Comparison of ENCODE assay signal across 28 mouse cellular contexts in genomic region chr8:79945501-79946076, GRCm38 (mm10).
DNase-seq lines count a peak whose midpoint lies in the region; ATAC-seq and TF ChIP-seq lines count a peak whose summit lies in the region.
"Had no signal": no experiment of that assay in that cellular context is flagged by ENCODE, and none has a peak within 500 bp of the region (broad histone marks: within the 10 kb centered on the region; RNA-seq: fewer than 3 reads in every experiment).

No protein-coding gene starts in this region.

- no peaks in the 10 kb centered on the region for H3K79me2 ChIP-seq in MEL (ENCODE audit: control insufficient read depth, insufficient read depth, low read length, poor library complexity)

- no peaks in the 10 kb centered on the region for H3K4me1 ChIP-seq in MEL (ENCODE audit: control insufficient read depth in 1 of 2, insufficient read depth in 2 of 2, low read length in 2 of 2)
- peaks cover 9% of the 10 kb centered on the region; the same call in 1 of the 2 replicates for H3K4me1 ChIP-seq in limb, embryonic 15.5 days
- no peaks in the 10 kb centered on the region for H3K4me1 ChIP-seq in forebrain, embryonic 10.5 days
- H3K4me1 ChIP-seq in intestine, embryonic 16.5 days (ENCODE audit: control insufficient read depth, insufficient read depth, low read length), result no peaks in the 10 kb centered on the region
- H3K4me1 ChIP-seq: embryonic facial prominence, embryonic 12.5 days; heart, embryonic 15.5 days; hindbrain, embryonic 15.5 days; liver, embryonic 13.5 days; midbrain, embryonic 10.5 days had no signal

- H3K9me3 ChIP-seq in MEL (replicated peaks; ENCODE audit: insufficient read depth, low read length), result no peaks in the 10 kb centered on the region
- H3K9me3 ChIP-seq in limb, embryonic 15.5 days, result no peaks in the 10 kb centered on the region
- H3K9me3 ChIP-seq in forebrain, embryonic 10.5 days, result no peaks in the 10 kb centered on the region
- H3K9me3 ChIP-seq in intestine, embryonic 16.5 days (ENCODE audit: control insufficient read depth, low read length), result no peaks in the 10 kb centered on the region
- H3K9me3 ChIP-seq: embryonic facial prominence, embryonic 12.5 days; heart, embryonic 15.5 days; hindbrain, embryonic 15.5 days; liver, embryonic 13.5 days; midbrain, embryonic 10.5 days had no signal

- 37% methylated on average over 9 of the region's 9 CpGs for WGBS in limb, embryonic 15.5 days
- 91% methylated on average over 9 of the region's 9 CpGs for WGBS in forebrain, embryonic 10.5 days
- WGBS in intestine, embryonic 16.5 days, result 67% methylated on average over 9 of the region's 9 CpGs

- TF ChIP-seq RAD21 in MEL (IDR thresholded peaks at IDR 0.05; ENCODE audit: low read depth, low read length), result no peak

- no peaks in the 10 kb centered on the region for H3K36me3 ChIP-seq in MEL (ENCODE audit: control insufficient read depth in 1 of 2, insufficient read depth in 2 of 2, low read length in 2 of 2)
- no peaks in the 10 kb centered on the region for H3K36me3 ChIP-seq in limb, embryonic 15.5 days
- H3K36me3 ChIP-seq in forebrain, embryonic 10.5 days (replicated peaks), result no peaks in the 10 kb centered on the region
- no peaks in the 10 kb centered on the region for H3K36me3 ChIP-seq in intestine, embryonic 16.5 days (ENCODE audit: control insufficient read depth, insufficient read depth, low read length)
- H3K36me3 ChIP-seq: embryonic facial prominence, embryonic 12.5 days; heart, embryonic 15.5 days; hindbrain, embryonic 15.5 days; liver, embryonic 13.5 days; midbrain, embryonic 10.5 days had no signal

- TF ChIP-seq EP300 in MEL (IDR thresholded peaks at IDR 0.05; ENCODE audit: low read depth in 1 of 2, low read length in 2 of 2), result no peak

- no peak overlapping the region for H3K9ac ChIP-seq in MEL (ENCODE audit: control insufficient read depth, low read depth, low read length, poor library complexity, severe bottlenecking)
- no peak overlapping the region for H3K9ac ChIP-seq in limb, embryonic 15.5 days
- H3K9ac ChIP-seq in intestine, embryonic 16.5 days (ENCODE audit: low read depth, low read length), result no peak overlapping the region
- H3K9ac ChIP-seq: embryonic facial prominence, embryonic 12.5 days; heart, embryonic 15.5 days; hindbrain, embryonic 15.5 days; liver, embryonic 13.5 days had no signal

- no peaks in the 10 kb centered on the region for H3K27me3 ChIP-seq in MEL (ENCODE audit: control insufficient read depth in 1 of 2, insufficient read depth in 2 of 2, low read length in 2 of 2)
- no peaks in the 10 kb centered on the region for H3K27me3 ChIP-seq in limb, embryonic 15.5 days
- H3K27me3 ChIP-seq in forebrain, embryonic 10.5 days (ENCODE audit: poor library complexity, severe bottlenecking), result no peaks in the 10 kb centered on the region
- no peaks in the 10 kb centered on the region for H3K27me3 ChIP-seq in intestine, embryonic 16.5 days (replicated peaks; ENCODE audit: control insufficient read depth, insufficient read depth, low read length)
- H3K27me3 ChIP-seq: embryonic facial prominence, embryonic 12.5 days; heart, embryonic 15.5 days; hindbrain, embryonic 15.5 days; liver, embryonic 13.5 days had no signal

- intact Hi-C loops in gastrocnemius, postnatal 36 days (cut with DNase I), result no loop called here

- H3K4me3 ChIP-seq in MEL (ENCODE audit: control insufficient read depth in 1 of 2, insufficient read depth in 1 of 2, low read depth in 2 of 2, low read length in 2 of 2), result peak overlapping the region; percentile 26 to 39; a peak in 3 of 4 replicates
- no peak overlapping the region for H3K4me3 ChIP-seq in limb, embryonic 15.5 days
- no peak overlapping the region for H3K4me3 ChIP-seq in forebrain, embryonic 10.5 days
- H3K4me3 ChIP-seq in intestine, embryonic 16.5 days (ENCODE audit: low read length), result no peak overlapping the region
- H3K4me3 ChIP-seq: embryonic facial prominence, embryonic 12.5 days; erythroblast, embryonic 14.5 days; heart, adult 2 months; heart, embryonic 15.5 days; hindbrain, embryonic 15.5 days; layer of hippocampus, adult 2 months; liver, embryonic 13.5 days; midbrain, embryonic 10.5 days had no signal

- no peak for TF ChIP-seq POLR2A in MEL (IDR thresholded peaks at IDR 0.05; ENCODE audit: control insufficient read depth in 1 of 2, insufficient read depth in 1 of 2, low read depth in 1 of 2, low read length in 2 of 2, poor library complexity in 1 of 2)

- no peak for ATAC-seq in limb, embryonic 15.5 days (ENCODE audit: insufficient number of reproducible peaks, low FRiP score, low TSS enrichment, low read depth)
- ATAC-seq in intestine, embryonic 16.5 days, result no peak
- ATAC-seq: forebrain, embryonic 14.5 days had no signal

- 0 out of 2 replicates have a peak overlapping the region, but pooled peaks have one; percentile 25 for H3K4me2 ChIP-seq in limb, embryonic 15.5 days
- H3K4me2 ChIP-seq in intestine, embryonic 16.5 days (ENCODE audit: low read depth, low read length), result no peak overlapping the region
- H3K4me2 ChIP-seq: embryonic facial prominence, embryonic 12.5 days; heart, embryonic 15.5 days; hindbrain, embryonic 15.5 days; liver, embryonic 13.5 days had no signal

- TF ChIP-seq CTCF in MEL (IDR thresholded peaks at IDR 0.05 in 2 of 3, conservative IDR thresholded peaks at IDR 0.05 in 1 of 3; ENCODE audit: control insufficient read depth in 1 of 3, insufficient read depth in 1 of 3, low read depth in 2 of 3, low read length in 3 of 3, poor library complexity in 1 of 3, severe bottlenecking in 1 of 3), result no peak

- peak; percentile 12 for DNase-seq in 3T3-L1 (ENCODE audit: low read depth, low spot score)
- DNase-seq in MEL (ENCODE audit: low read depth, low spot score), result no peak
- peak; percentile 24 for DNase-seq in lung, postnatal 14 days
- no peak for DNase-seq in forebrain, embryonic 10.5 days (ENCODE audit: extremely low spot score, low spot score)
- DNase-seq in kidney, postnatal 25 days, result no peak
- no peak for DNase-seq in gastrocnemius, postnatal 36 days
- DNase-seq: adrenal gland, postnatal 10 days; cerebellum, adult 18-20 months; cerebellum, postnatal 14 days; gastrocnemius, postnatal 10 days; heart, adult 2 months; heart, postnatal 4 days; kidney, adult 8-10 months; kidney, postnatal 14 days; layer of hippocampus, postnatal 36 days; liver, embryonic 13.5 days; right cerebral cortex, postnatal 25 days; thymus, postnatal 14 days had no signal

- no peak overlapping the region for H3K27ac ChIP-seq in MEL (ENCODE audit: control insufficient read depth, low read depth, low read length)
- H3K27ac ChIP-seq in limb, embryonic 15.5 days, result no peak overlapping the region
- no peak overlapping the region for H3K27ac ChIP-seq in forebrain, embryonic 10.5 days
- no peak overlapping the region for H3K27ac ChIP-seq in intestine, embryonic 16.5 days (ENCODE audit: low read length)
- H3K27ac ChIP-seq: embryonic facial prominence, embryonic 12.5 days; heart, adult 2 months; heart, embryonic 15.5 days; hindbrain, embryonic 15.5 days; layer of hippocampus, adult 2 months; liver, embryonic 13.5 days; macrophage; midbrain, embryonic 10.5 days had no signal

TF ChIP-seq in MEL, 35 proteins besides CTCF, POLR2A, EP300 and RAD21:
- no peak for TF ChIP-seq MEF2A (IDR thresholded peaks at IDR 0.05; ENCODE audit: extremely low read depth, insufficient replicate concordance, low read depth, low read length, poor library complexity, severe bottlenecking)
- TF ChIP-seq TAL1 (IDR thresholded peaks at IDR 0.05; ENCODE audit: low read length), result no peak
- TF ChIP-seq NRF1 (IDR thresholded peaks at IDR 0.05; ENCODE audit: insufficient read depth, low read depth, low read length, poor library complexity, severe bottlenecking), result no peak
- TF ChIP-seq GABPA (IDR thresholded peaks at IDR 0.05; ENCODE audit: low read depth, low read length), result no peak
- TF ChIP-seq MYC (IDR thresholded peaks at IDR 0.05; ENCODE audit: low read depth, low read length), result no peak
- TF ChIP-seq E2F4 (IDR thresholded peaks at IDR 0.05; ENCODE audit: borderline replicate concordance, low read depth, low read length), result no peak
- TF ChIP-seq ZC3H11A (IDR thresholded peaks at IDR 0.05; ENCODE audit: low read depth, low read length), result no peak
- no peak for TF ChIP-seq TCF12 (IDR thresholded peaks at IDR 0.05; ENCODE audit: low read depth, low read length)
- TF ChIP-seq ZKSCAN1 (IDR thresholded peaks at IDR 0.05; ENCODE audit: low read depth, low read length), result no peak
- TF ChIP-seq ZMIZ1 (IDR thresholded peaks at IDR 0.05; ENCODE audit: low read depth, low read length), result no peak
- no peak for TF ChIP-seq MYB (IDR thresholded peaks at IDR 0.05; ENCODE audit: low read depth, low read length)
- no peak for TF ChIP-seq ETS1 (IDR thresholded peaks at IDR 0.05; ENCODE audit: low read depth, low read length)
- TF ChIP-seq TBP (IDR thresholded peaks at IDR 0.05; ENCODE audit: low read depth, low read length), result no peak
- no peak for TF ChIP-seq POLR2AphosphoS2 (IDR thresholded peaks at IDR 0.05; ENCODE audit: low read length)
- TF ChIP-seq UBTF (IDR thresholded peaks at IDR 0.05; ENCODE audit: borderline replicate concordance, insufficient read depth, low read depth, low read length), result no peak
- no peak for TF ChIP-seq GATA1 (IDR thresholded peaks at IDR 0.05; ENCODE audit: low read depth, low read length)
- TF ChIP-seq ZNF384 (IDR thresholded peaks at IDR 0.05; ENCODE audit: low read depth, low read length), result no peak
- no peak for TF ChIP-seq BHLHE40 (IDR thresholded peaks at IDR 0.05; ENCODE audit: borderline replicate concordance, low read depth, low read length)
- TF ChIP-seq SMC3 (IDR thresholded peaks at IDR 0.05; ENCODE audit: low read depth, low read length), result no peak
- TF ChIP-seq RCOR1 (IDR thresholded peaks at IDR 0.05; ENCODE audit: low read depth, low read length), result no peak
TF ChIP-seq in MEL: peak in this region for 0.

Comparison
In these comparisons a context has a peak if more than half of its experiments do, and no peak if none do; other contexts are left out.
1. DNase-seq: peak in 3T3-L1 (single experiment) and lung, postnatal 14 days (single experiment); none in MEL (single experiment), forebrain, embryonic 10.5 days (single experiment), kidney, postnatal 25 days (0 of 2) and gastrocnemius, postnatal 36 days (0 of 2).
2. H3K4me3 ChIP-seq: peak in MEL (2 of 2); none in limb, embryonic 15.5 days (single experiment), forebrain, embryonic 10.5 days (single experiment) and intestine, embryonic 16.5 days (single experiment).